Mouse (Mus musculus) hindbrain, embryonic 14.5 days (tissue): Measurements from ENCODE around the gene Il17rd. TPM values are rescaled to one million over a fixed set of nuclear protein-coding genes. Genes with fewer than 3 reads are reported as not detected.

Experiments
- ATAC-seq: fragments of 200-750 bp; cut with Nextera tagmentation; 2 replicates; pipeline ENCODE4 v1.8.0; 2017; ENCODE audit warnings: moderate number of reproducible peaks, mild to moderate bottlenecking, moderate TSS enrichment, moderate library complexity; ENCODE audit not compliant: low FRiP score
- DNase-seq: peaks from one replicate; pipeline ENCODE4 v3.0.0-alpha.2; 2015; ENCODE audit warnings: low spot score
- H3K27ac ChIP-seq: fragments of 300-500 bp; sonication (generic); 2 replicates; pipeline ENCODE4 v1.5.1; 2014; ENCODE audit warnings: mild to moderate bottlenecking, moderate library complexity
- H3K27me3 ChIP-seq: fragments of 300-500 bp; sonication (generic); 2 replicates; pipeline ENCODE4 v1.6.1; 2014; ENCODE audit warnings: mild to moderate bottlenecking, low read length, mixed read lengths; ENCODE audit not compliant: control insufficient read depth, insufficient read depth
- H3K36me3 ChIP-seq: fragments of 300-500 bp; sonication (generic); replicated peaks from 2 replicates; pipeline ENCODE4 v1.6.1; 2014; ENCODE audit not compliant: control insufficient read depth, insufficient read depth
- H3K4me1 ChIP-seq: fragments of 300-500 bp; sonication (generic); replicated peaks from 2 replicates; pipeline ENCODE4 v1.6.1; 2014; ENCODE audit warnings: antibody characterized with exemption, low read length, mixed read lengths; ENCODE audit not compliant: control insufficient read depth, insufficient read depth
- H3K4me2 ChIP-seq: fragments of 300-500 bp; sonication (generic); replicated peaks from 2 replicates; pipeline ENCODE4 v1.6.1; 2014; ENCODE audit warnings: mild to moderate bottlenecking, moderate library complexity
- H3K4me3 ChIP-seq: fragments of 300-500 bp; sonication (generic); replicated peaks from 2 replicates; pipeline ENCODE4 v1.5.1; 2014; ENCODE audit warnings: mild to moderate bottlenecking, low read length
- H3K9ac ChIP-seq: fragments of 300-500 bp; sonication (generic); 2 replicates; pipeline ENCODE4 v1.6.1; 2014
- H3K9me3 ChIP-seq: fragments of 300-500 bp; sonication (generic); 2 replicates; pipeline ENCODE4 v1.6.1; 2016; ENCODE audit warnings: low read length; ENCODE audit not compliant: control insufficient read depth
- WGBS: fragments of 180-500 bp; shearing (Covaris S2); extraction: QIAGEN DNeasy Blood & Tissue Kit; methylation state at CpG from one replicate; pipeline ENCODE4 v1.1.7; 2014; 5-methylcytosine and 5-hydroxymethylcytosine counted together
- polyA plus RNA-seq: library from polyadenylated mRNA; unstranded; fragments of >200 nt; fragmentation: Nextera tagmentation; extraction: Ambion mirVana; gene quantifications from 2 replicates; pipeline ENCODE4 v1.2.1, GENCODE M21; 2014

Gene Il17rd
- polyA plus RNA-seq, 1 experiment from 2014 or later: 2.8 TPM

DNA sequence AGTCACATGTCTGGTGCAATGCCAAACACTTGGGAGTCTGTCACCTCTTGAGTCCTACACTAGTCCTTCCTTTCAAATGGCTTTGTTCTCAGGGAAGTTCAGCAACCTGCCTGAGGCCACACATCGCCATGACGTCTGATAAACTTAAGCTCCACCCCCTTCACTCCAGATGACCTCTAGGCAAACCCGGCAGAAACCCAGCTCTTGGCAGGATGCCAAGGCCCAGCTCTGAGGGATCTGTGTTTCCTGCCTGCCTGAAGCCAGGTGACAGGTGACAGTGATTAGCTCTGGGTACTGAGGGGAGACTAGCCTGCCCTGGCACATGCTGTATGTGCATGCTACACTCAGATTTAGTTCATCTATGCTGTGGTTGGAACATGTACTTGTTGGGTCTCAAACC lies 33.2 kb downstream of the Il17rd start:
- H3K27ac ChIP-seq: no peak overlapping the region
- DNase-seq (no peak), ATAC-seq (no peak)
- no peak overlapping the region for H3K9ac ChIP-seq
- no peak overlapping the region for H3K4me2 ChIP-seq
- no peaks in the 10 kb centered on the region for H3K27me3 ChIP-seq
- H3K9me3 ChIP-seq: no peaks in the 10 kb centered on the region
- H3K4me3 ChIP-seq: no peak overlapping the region
- peaks cover 56% of the 10 kb centered on the region for H3K4me1 ChIP-seq
- 22% methylated on average over 3 of the region's 3 CpGs for WGBS
- no peaks in the 10 kb centered on the region for H3K36me3 ChIP-seq

DNA sequence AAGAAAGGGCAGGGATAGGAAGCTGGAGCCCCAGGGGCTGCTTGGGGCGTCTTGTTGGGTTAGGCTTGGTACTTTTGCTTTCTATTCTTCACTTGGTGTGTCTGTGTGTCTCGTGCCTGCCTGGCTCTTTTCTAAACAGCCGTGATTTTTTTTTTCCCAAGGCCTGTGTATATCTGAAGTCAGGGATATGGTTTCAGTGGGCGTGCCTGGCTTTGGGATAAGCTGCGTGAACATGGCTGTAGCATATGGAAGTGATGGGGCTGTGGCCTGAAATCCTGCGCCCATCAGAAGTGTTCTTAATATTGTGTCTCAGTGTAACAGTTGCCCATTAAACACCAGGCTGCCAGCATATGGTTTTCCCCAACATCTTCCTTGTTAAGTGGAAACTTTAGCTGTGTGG lies 36.3 kb downstream of the Il17rd start:
- Histone ChIP-seq H3K27ac (no peak overlapping the region), H3K4me1 (peaks cover 36% of the 10 kb centered on the region)
- no peak for ATAC-seq

DNA sequence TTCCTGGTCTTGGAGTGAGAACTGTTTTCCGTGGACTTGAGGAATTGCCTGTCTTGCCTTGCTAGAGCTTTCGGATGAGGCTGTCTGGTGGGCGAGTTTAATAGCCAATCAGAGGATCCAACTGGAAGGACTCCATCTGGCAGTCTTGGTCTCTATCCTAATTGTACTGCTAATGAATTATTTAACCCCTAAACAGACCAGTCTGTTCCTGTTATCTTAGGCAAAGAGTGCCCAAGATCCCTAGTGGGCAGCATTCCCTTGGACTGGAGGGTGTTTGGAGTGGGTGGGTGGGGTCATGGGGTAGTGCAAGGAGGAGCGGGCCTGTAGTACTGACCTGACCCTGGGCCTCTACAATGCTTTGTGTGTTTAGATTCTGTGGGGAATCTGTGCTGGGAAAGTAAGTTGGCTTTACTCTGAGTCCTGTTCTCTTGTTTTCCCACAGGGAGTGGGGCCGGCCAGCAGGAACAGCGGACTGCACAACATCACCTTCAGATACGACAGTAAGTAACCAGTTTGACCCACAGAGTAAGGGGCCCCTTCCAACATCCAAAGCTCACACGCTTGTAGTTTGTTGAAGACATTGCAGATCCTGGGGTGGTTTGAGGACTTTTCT lies 37.3 kb downstream of the Il17rd start:
- 51% methylated on average over 8 of the region's 8 CpGs for WGBS
- Histone ChIP-seq H3K27me3 (no peaks in the 10 kb centered on the region), H3K4me2 (no peak overlapping the region), H3K27ac (no peak overlapping the region), H3K4me3 (no peak overlapping the region), H3K9me3 (no peaks in the 10 kb centered on the region), H3K9ac (no peak overlapping the region), H3K4me1 (peaks cover 30% of the 10 kb centered on the region), H3K36me3 (no peaks in the 10 kb centered on the region)
- ATAC-seq: 0 out of 2 replicates have a peak, but pooled peaks have one; percentile 51
- peak; percentile 56 for DNase-seq

More for the DNA sequence above, 36.3 kb downstream of the Il17rd start:
- Histone ChIP-seq H3K36me3 (no peaks in the 10 kb centered on the region), H3K9ac (no peak overlapping the region), H3K4me2 (no peak overlapping the region), H3K9me3 (no peaks in the 10 kb centered on the region), H3K4me3 (no peak overlapping the region), H3K27me3 (no peaks in the 10 kb centered on the region)
- DNase-seq: no peak
- 79% methylated on average over 6 of the region's 6 CpGs for WGBS

DNA sequence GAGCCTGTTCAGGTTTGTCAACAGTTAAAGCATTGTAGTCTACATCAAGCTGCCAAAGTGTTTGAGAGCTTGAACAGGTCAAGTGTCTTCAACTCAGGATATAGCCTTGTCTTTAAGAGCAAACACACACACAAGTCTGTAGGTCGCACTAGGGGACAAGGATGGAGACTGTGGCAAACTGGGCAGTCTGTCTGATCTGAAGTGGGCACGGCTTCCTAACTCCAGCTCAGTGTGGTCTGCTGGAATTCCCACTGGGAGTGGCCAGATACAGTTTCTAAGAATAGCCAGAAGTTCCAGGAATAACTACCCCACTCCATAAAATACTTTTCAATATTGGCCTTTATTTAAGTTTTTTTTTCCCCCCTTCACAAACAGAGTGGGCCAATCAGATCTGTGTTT lies 37.8 kb downstream of the Il17rd start:
- DNase-seq (no peak), ATAC-seq (no peak)
- Histone ChIP-seq H3K9ac (no peak overlapping the region), H3K4me1 (peaks cover 26% of the 10 kb centered on the region), H3K36me3 (no peaks in the 10 kb centered on the region), H3K4me3 (no peak overlapping the region), H3K27me3 (no peaks in the 10 kb centered on the region), H3K27ac (no peak overlapping the region), H3K4me2 (no peak overlapping the region), H3K9me3 (no peaks in the 10 kb centered on the region)
- WGBS: 83% methylated on average over 2 of the region's 2 CpGs

DNA sequence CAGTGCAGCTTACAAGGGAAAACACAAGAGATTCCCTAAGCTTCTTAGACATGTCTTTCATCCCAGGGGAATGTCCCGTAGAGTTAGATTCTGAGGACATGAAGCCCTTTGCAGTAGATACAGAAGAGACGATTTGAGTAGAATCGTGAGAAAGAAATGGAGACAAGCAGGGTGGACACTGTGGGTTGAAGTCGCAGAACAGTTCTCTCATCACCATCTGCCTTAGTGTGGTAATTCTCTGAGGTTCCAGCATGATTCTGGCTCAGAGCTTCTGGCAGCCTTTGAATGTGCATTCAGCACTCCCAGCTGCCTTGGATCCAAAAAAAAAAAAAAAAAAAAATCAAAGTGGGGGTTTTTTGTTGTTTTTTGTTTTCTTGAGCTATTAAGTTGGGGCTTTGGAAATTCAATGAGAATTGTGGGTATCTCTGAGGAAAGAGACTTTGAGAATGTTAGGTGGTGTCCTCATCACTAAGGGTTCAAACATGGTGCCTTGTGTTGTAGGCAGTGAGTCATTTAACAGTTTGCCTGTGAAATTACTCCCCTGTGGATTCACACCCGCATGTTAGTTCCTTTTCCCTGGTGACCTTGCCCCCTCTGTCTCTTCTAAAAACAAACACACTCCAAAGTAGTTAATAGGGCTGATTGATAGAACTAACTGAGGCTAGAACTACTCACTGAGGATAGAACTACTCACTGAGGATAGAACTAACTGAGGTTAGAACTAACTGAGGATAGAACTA lies 43.0 kb downstream of the Il17rd start:
- Histone ChIP-seq H3K27ac (no peak overlapping the region), H3K9ac (no peak overlapping the region), H3K4me2 (no peak overlapping the region), H3K36me3 (no peaks in the 10 kb centered on the region), H3K9me3 (no peaks in the 10 kb centered on the region), H3K4me3 (no peak overlapping the region), H3K4me1 (no peaks in the 10 kb centered on the region), H3K27me3 (no peaks in the 10 kb centered on the region)
- WGBS: 74% methylated on average over 5 of the region's 5 CpGs
- DNase-seq (no peak), ATAC-seq (no peak)

DNA sequence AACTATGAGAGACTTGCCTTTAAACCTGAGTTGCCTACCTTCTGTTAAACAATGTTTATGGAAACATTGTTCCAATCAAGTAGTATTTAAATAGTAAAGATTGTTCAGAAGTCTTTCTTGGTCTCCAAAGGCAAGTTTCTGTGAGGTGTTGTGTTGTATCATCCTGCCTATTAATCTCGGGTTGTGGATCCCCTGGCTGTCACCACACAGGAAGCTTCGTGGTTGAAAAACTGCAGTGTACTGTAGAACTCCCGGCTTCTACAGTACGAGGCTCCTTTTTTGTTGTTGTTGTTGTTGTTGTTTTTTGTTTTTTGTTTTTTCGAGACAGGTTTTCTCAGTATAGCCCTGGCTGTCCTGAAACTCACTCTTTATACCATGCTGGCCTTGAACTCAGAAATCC lies 46.7 kb downstream of the Il17rd start:
- no peak overlapping the region for H3K9ac ChIP-seq
- H3K27ac ChIP-seq: no peak overlapping the region
- H3K27me3 ChIP-seq: no peaks in the 10 kb centered on the region
- H3K4me1 ChIP-seq: no peaks in the 10 kb centered on the region
- H3K9me3 ChIP-seq: no peaks in the 10 kb centered on the region
- ATAC-seq: no peak
- H3K4me2 ChIP-seq: no peak overlapping the region
- DNase-seq: no peak
- no peaks in the 10 kb centered on the region for H3K36me3 ChIP-seq
- WGBS: 94% methylated on average over 5 of the region's 5 CpGs
- no peak overlapping the region for H3K4me3 ChIP-seq

DNA sequence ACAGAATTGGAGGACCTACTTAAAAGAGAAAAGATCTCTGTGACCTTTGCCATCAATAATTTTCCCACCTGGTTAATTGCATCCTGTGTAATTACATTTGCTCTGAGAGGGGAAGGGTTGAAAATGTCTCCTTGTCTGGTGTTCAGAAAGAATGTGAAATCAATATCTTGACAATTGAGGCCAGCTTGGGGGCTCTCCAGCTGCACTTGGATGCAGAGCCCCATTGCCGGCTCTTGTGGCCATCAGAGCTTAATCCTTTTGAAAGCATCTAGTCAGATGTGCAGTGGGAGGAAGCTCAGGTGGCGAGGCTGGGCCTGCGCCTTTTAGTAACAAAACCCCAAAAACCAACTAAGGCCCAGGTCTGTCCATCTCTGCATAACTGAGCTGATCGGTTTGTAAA lies 47.3 kb downstream of the Il17rd start:
- ATAC-seq: no peak
- no peak for DNase-seq
- no peaks in the 10 kb centered on the region for H3K9me3 ChIP-seq
- H3K27ac ChIP-seq: no peak overlapping the region
- H3K4me2 ChIP-seq: no peak overlapping the region
- H3K4me1 ChIP-seq: no peaks in the 10 kb centered on the region
- H3K4me3 ChIP-seq: no peak overlapping the region
- H3K36me3 ChIP-seq: no peaks in the 10 kb centered on the region
- 77% methylated on average over 4 of the region's 4 CpGs for WGBS
- no peak overlapping the region for H3K9ac ChIP-seq
- H3K27me3 ChIP-seq: no peaks in the 10 kb centered on the region

DNA sequence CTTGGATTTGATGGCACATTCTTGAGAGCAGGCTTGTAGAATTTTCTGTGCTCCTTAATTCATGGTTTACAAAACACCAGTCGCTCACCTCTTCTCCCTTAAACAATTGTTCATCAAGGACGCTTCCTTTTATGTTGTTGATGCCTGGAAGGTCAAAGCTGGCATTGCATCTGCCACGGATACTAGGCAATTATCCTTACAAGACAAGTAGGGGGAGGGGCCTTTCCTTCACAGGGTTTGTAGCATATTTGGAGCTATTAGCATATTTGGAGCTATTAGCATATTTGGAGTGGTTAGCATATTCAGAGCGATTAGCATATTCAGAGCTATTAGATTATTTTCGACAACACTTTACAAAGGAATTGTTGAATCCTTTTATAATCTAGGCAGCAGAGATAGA lies 55.5 kb downstream of the Il17rd start:
- no peak for ATAC-seq
- no peak overlapping the region for H3K4me2 ChIP-seq
- H3K27me3 ChIP-seq: no peaks in the 10 kb centered on the region
- H3K9me3 ChIP-seq: no peaks in the 10 kb centered on the region
- H3K9ac ChIP-seq: no peak overlapping the region
- H3K27ac ChIP-seq: no peak overlapping the region
- no peak for DNase-seq
- peaks cover 3% of the 10 kb centered on the region; the same call in 1 of the 2 replicates for H3K36me3 ChIP-seq
- 48% methylated on average over 5 of the region's 5 CpGs for WGBS
- no peaks in the 10 kb centered on the region for H3K4me1 ChIP-seq
- H3K4me3 ChIP-seq: no peak overlapping the region

DNA sequence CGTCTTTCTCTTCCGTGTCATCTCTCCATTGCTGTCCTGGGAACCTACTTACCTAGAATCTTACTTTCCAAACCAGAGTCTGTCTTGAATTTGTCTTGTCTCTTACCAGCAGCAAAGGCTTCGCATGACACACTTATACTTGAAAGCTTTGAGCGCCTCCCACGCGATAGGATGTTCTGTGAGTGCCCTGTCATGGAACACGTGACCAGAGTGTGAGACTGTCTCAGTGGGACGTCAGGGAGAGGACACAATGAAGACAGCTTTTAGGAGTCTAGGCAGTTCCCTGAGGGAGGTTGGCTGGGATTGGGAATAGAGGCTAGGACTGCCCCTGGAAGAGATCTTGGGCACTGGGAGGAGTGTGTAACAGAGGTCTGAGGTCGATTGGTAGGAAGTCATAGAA lies 57.4 kb downstream of the Il17rd start:
- H3K27me3 ChIP-seq: no peaks in the 10 kb centered on the region
- DNase-seq: no peak
- WGBS: 66% methylated on average over 9 of the region's 9 CpGs
- H3K9ac ChIP-seq: no peak overlapping the region
- ATAC-seq: no peak
- H3K36me3 ChIP-seq: peaks cover 12% of the 10 kb centered on the region
- H3K4me3 ChIP-seq: no peak overlapping the region
- no peaks in the 10 kb centered on the region for H3K9me3 ChIP-seq
- H3K27ac ChIP-seq: no peak overlapping the region
- H3K4me2 ChIP-seq: no peak overlapping the region
- H3K4me1 ChIP-seq: no peaks in the 10 kb centered on the region
